ENCODE assay signal across 23 mouse cellular contexts in genomic region chr17:29700573-29700972, GRCm38 (mm10).
"Had no signal": no experiment of that assay in that cellular context is flagged by ENCODE, and none has a peak within 500 bp of the region (broad histone marks: within the 10 kb centered on the region; RNA-seq: fewer than 3 reads in every experiment).

No protein-coding gene starts in this region.

- H3K4me1 ChIP-seq: intestine, embryonic 15.5 days; limb, embryonic 13.5 days; limb, embryonic 15.5 days had no signal

- H3K27me3 ChIP-seq: heart, embryonic 12.5 days; hindbrain, embryonic 12.5 days; intestine, embryonic 15.5 days; limb, embryonic 13.5 days; limb, embryonic 15.5 days; liver, embryonic 12.5 days had no signal

- DNase-seq: heart, adult 18-20 months; heart, postnatal 10 days; heart, postnatal 4 days; kidney, adult 18-20 months; kidney, adult 8-10 months; kidney, postnatal 10 days; kidney, postnatal 36 days; layer of hippocampus, adult 9-11 months; layer of hippocampus, postnatal 36 days; left cerebral cortex, postnatal 4 days had no signal

- H3K4me2 ChIP-seq: heart, embryonic 12.5 days; hindbrain, embryonic 12.5 days; hindbrain, embryonic 14.5 days; intestine, embryonic 15.5 days; limb, embryonic 13.5 days; limb, embryonic 15.5 days; liver, embryonic 12.5 days had no signal

- H3K27ac ChIP-seq: heart, embryonic 10.5 days; hindbrain, embryonic 10.5 days; hindbrain, embryonic 12.5 days; hindbrain, embryonic 14.5 days; intestine, embryonic 15.5 days; limb, embryonic 13.5 days; limb, embryonic 15.5 days; liver, embryonic 12.5 days; liver, embryonic 14.5 days had no signal

- ATAC-seq: hindbrain, embryonic 16.5 days; inflammation-experienced regulatory T-cells, adult 6 months; intestine, embryonic 15.5 days; intestine, postnatal 0 days; liver, embryonic 12.5 days had no signal

- H3K9me3 ChIP-seq: heart, embryonic 10.5 days; heart, embryonic 12.5 days; hindbrain, embryonic 10.5 days; hindbrain, embryonic 12.5 days; intestine, embryonic 15.5 days; limb, embryonic 13.5 days; limb, embryonic 15.5 days; liver, embryonic 12.5 days had no signal

- H3K9ac ChIP-seq: heart, embryonic 12.5 days; hindbrain, embryonic 12.5 days; hindbrain, embryonic 14.5 days; intestine, embryonic 15.5 days; limb, embryonic 13.5 days; limb, embryonic 15.5 days; liver, embryonic 12.5 days; liver, embryonic 14.5 days had no signal

- H3K4me3 ChIP-seq: heart, embryonic 10.5 days; heart, embryonic 12.5 days; hindbrain, embryonic 10.5 days; hindbrain, embryonic 12.5 days; intestine, embryonic 15.5 days; limb, embryonic 13.5 days; limb, embryonic 15.5 days; liver, embryonic 12.5 days had no signal
